Mouse (Mus musculus): ENCODE results near the gene Nptx1. TPM values are rescaled to one million over a fixed set of nuclear protein-coding genes. Genes with fewer than 3 reads are reported as not detected.

Nptx1 gene
- polyA plus RNA-seq, 1 experiment from 2014 or later, result 0.23 TPM

DNA sequence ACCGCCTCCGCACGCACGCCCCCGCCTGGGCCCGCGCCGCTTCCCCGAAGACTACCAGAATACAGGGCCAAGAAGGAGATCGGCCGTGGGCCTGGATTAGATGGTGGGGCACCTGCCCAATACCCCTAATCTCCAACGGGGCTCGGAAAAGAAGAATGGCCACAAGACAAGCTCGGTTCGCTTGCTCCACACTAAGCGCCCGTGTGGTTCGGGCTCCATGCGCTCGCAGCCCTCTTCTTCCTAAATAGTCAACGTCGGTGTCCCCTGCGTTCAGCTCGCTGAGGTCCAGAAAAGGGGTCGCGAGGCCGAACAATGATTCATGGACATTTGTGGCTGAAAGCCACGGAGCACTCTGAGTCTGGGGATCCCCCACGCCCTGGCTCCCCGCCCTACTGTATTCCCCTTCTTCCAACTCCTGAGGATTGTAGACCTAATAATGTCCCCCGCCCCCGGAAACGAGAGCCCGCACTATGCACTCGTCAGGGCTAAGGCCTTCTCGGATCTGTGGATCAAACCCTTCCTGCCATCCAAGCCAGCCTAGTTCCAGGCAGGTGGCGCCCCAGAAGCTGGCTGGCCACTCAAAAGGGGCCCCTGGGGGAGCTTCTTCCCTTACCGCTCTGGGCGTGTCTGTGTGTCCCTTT is 518 bp upstream of the Nptx1 start:
- Histone ChIP-seq H3K4me2 (peak overlapping the region; percentile 86), H3K36me3 (ENCODE audit: control insufficient read depth, insufficient read depth, low read length) (no peaks in the 10 kb centered on the region), H3K4me3 (ENCODE audit: low read depth, low read length) (peak overlapping the region; percentile 54), H3K27me3 (replicated peaks; ENCODE audit: control insufficient read depth, insufficient read depth, low read length) (peaks cover 85% of the 10 kb centered on the region), H3K4me1 (replicated peaks; ENCODE audit: control insufficient read depth, insufficient read depth, low read length) (peaks cover 20% of the 10 kb centered on the region), H3K9ac (ENCODE audit: low read depth, low read length) (no peak overlapping the region), H3K9me3 (ENCODE audit: control insufficient read depth, low read length) (no peaks in the 10 kb centered on the region), H3K27ac (ENCODE audit: low read depth, low read length) (no peak overlapping the region)
- WGBS, result 2% methylated on average over 39 of the region's 39 CpGs
- ATAC-seq (replicated peaks; ENCODE audit: low FRiP score) (no peak), DNase-seq (ENCODE audit: low spot score) (peak; percentile 48)

DNA sequence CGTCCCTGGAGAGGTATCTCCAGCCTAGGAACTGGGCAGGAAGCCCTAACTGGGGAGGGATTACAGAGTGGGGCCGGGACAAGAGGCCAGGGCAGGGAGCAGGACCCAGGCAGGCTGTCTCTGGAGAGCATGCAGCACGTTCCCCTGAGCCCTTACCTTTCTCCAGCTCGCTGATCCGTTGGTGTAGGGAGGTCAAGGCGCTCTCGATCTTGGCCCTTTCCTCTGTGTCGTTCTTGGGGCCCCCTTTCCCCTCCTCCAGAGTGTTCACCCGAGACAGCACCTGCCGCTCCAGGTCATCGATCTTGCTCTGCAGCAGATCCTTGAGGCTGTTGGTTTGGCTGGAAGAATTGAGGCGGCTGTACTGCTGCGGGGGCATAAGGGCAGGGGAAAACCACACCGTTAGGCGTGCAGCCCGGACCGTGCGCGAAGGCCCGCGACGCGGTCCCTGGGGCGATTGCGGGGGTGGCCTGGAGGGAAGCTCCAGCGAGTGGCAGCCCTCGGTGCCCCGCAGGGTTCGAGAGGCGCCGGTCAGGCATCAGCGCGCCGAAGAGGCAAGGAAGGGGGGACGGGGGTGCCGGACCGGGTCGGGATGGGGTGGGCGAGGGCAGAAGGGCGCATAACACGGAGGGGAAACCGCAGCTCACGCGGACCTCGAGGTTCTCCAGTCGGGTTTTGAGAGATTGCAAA is 914 bp downstream of the Nptx1 start:
- H3K9me3 ChIP-seq (ENCODE audit: control insufficient read depth, low read length), result no peaks in the 10 kb centered on the region
- ATAC-seq (replicated peaks; ENCODE audit: low FRiP score), result no peak
- H3K4me2 ChIP-seq, result peak overlapping the region; percentile 86
- no peak overlapping the region for H3K27ac ChIP-seq (ENCODE audit: low read depth, low read length)
- peak overlapping the region; percentile 54 for H3K4me3 ChIP-seq (ENCODE audit: low read depth, low read length)
- peaks cover 20% of the 10 kb centered on the region for H3K4me1 ChIP-seq (replicated peaks; ENCODE audit: control insufficient read depth, insufficient read depth, low read length)
- H3K36me3 ChIP-seq (ENCODE audit: control insufficient read depth, insufficient read depth, low read length), result no peaks in the 10 kb centered on the region
- no peak overlapping the region for H3K9ac ChIP-seq (ENCODE audit: low read depth, low read length)
- 2% methylated on average over 45 of the region's 46 CpGs for WGBS
- peak; percentile 39 for DNase-seq (ENCODE audit: low spot score)
- peaks cover 94% of the 10 kb centered on the region for H3K27me3 ChIP-seq (replicated peaks; ENCODE audit: control insufficient read depth, insufficient read depth, low read length)

DNA sequence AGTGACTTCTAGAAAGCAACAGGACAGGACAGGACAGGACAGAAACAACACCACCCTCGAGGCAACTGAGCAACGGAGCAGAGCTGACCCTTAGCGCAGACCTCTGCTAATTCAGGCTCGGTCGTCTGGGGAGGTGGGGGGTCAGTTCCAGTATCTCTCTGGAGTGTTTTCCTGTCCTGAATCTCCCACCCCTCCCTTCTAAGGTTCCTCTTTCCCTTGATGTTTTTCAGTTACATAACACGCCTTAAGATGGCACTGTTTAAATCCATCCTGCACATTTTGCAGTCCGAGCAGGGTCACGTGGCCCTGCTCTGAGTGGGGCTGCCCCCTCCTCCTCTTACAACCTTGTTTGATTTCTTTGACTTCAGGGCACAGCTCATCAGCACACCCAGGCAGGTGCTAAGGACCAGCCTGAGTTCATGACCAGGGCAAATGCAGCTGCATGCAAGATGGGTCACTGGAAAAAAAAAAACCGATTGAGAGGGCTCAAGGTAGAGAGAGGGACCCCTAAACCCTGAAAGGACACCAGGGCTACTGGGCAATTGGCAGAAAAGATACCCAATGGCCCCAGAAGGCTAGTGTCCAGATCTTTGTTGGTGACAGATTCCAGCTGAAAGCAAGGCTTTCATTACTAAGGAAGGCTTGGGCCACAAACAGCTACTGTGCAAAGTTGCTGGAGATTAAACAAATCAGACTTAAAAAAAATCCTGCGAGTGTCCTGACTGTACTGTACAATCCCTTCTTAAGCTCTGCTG is 1.6 kb downstream of the Nptx1 start:
- Histone ChIP-seq H3K9me3 (ENCODE audit: control insufficient read depth, low read length) (no peaks in the 10 kb centered on the region), H3K36me3 (ENCODE audit: control insufficient read depth, insufficient read depth, low read length) (no peaks in the 10 kb centered on the region), H3K27ac (ENCODE audit: low read depth, low read length) (no peak overlapping the region), H3K9ac (ENCODE audit: low read depth, low read length) (no peak overlapping the region), H3K4me3 (ENCODE audit: low read depth, low read length) (no peak overlapping the region; the same call in 1 of the 2 replicates), H3K4me1 (replicated peaks; ENCODE audit: control insufficient read depth, insufficient read depth, low read length) (peaks cover 20% of the 10 kb centered on the region), H3K27me3 (replicated peaks; ENCODE audit: control insufficient read depth, insufficient read depth, low read length) (peaks cover 93% of the 10 kb centered on the region), H3K4me2 (peak overlapping the region; percentile 86; the same call in 1 of the 2 replicates)
- no peak for DNase-seq (ENCODE audit: low spot score)
- ATAC-seq (replicated peaks; ENCODE audit: low FRiP score), result no peak
- 6% methylated on average over 10 of the region's 10 CpGs for WGBS

DNA sequence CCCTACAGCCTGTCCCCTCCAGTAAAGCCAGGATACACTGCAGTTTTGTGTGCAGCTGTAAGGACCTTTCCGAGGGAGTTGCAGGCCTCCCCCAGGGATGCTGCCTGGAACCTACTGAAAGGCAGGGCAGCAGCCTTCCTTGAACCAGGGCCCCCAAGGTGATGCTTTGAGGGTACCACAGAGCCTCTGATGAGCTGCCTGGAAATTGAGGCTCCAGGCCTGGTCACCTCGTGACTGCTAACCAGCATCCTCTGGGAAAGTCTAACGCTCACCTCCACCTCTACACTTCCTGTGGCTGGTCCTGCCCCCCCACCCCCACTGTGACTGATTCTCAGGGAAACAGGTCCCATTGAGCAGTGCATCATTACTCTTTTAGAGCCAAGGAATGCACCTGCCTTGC is 2.3 kb downstream of the Nptx1 start:
- 31% methylated on average over 3 of the region's 3 CpGs for WGBS
- Histone ChIP-seq H3K36me3 (ENCODE audit: control insufficient read depth, insufficient read depth, low read length) (no peaks in the 10 kb centered on the region), H3K27ac (ENCODE audit: low read depth, low read length) (no peak overlapping the region), H3K27me3 (replicated peaks; ENCODE audit: control insufficient read depth, insufficient read depth, low read length) (peaks cover 93% of the 10 kb centered on the region), H3K9me3 (ENCODE audit: control insufficient read depth, low read length) (no peaks in the 10 kb centered on the region), H3K4me3 (ENCODE audit: low read depth, low read length) (no peak overlapping the region), H3K4me2 (no peak overlapping the region), H3K4me1 (replicated peaks; ENCODE audit: control insufficient read depth, insufficient read depth, low read length) (peaks cover 20% of the 10 kb centered on the region), H3K9ac (ENCODE audit: low read depth, low read length) (no peak overlapping the region)
- no peak for ATAC-seq (replicated peaks; ENCODE audit: low FRiP score)
- no peak for DNase-seq (ENCODE audit: low spot score)

DNA sequence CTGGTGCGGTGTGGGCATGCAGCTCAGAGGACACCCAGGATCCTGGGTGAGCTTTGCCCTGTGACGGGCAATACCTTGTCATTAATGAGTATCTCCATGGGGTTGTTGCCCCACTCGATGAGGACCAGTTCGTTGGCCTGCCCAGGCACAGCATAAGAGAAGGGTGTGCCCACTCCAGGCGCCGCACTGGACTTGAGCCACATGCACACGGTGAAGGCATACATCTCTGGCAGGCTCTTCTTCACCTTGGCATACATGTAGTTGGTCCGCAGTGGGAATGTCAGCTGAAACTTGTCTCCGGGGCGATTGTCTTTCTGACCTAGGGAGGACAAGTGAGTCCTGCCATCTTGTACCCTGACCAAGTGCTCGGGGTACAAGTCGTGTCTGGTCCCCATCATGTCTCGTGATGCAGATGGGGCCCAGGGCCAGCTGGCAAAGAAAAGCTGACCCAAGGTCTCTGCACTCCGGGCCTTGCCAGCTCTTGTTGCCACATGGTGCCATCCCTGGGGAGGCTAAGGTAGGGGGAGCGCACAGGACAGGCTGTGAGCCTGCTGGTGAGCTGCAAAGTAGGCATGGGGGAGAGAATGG is 2.9 kb downstream of the Nptx1 start:
- WGBS, result 79% methylated on average over 15 of the region's 15 CpGs
- no peaks in the 10 kb centered on the region for H3K36me3 ChIP-seq (ENCODE audit: control insufficient read depth, insufficient read depth, low read length)
- no peak overlapping the region for H3K27ac ChIP-seq (ENCODE audit: low read depth, low read length)
- no peak for ATAC-seq (replicated peaks; ENCODE audit: low FRiP score)
- H3K9me3 ChIP-seq (ENCODE audit: control insufficient read depth, low read length), result no peaks in the 10 kb centered on the region
- no peak for DNase-seq (ENCODE audit: low spot score)
- no peak overlapping the region for H3K4me3 ChIP-seq (ENCODE audit: low read depth, low read length)
- peaks cover 91% of the 10 kb centered on the region for H3K27me3 ChIP-seq (replicated peaks; ENCODE audit: control insufficient read depth, insufficient read depth, low read length)
- H3K4me2 ChIP-seq, result no peak overlapping the region
- H3K9ac ChIP-seq (ENCODE audit: low read depth, low read length), result no peak overlapping the region
- peaks cover 19% of the 10 kb centered on the region for H3K4me1 ChIP-seq (replicated peaks; ENCODE audit: control insufficient read depth, insufficient read depth, low read length)

DNA sequence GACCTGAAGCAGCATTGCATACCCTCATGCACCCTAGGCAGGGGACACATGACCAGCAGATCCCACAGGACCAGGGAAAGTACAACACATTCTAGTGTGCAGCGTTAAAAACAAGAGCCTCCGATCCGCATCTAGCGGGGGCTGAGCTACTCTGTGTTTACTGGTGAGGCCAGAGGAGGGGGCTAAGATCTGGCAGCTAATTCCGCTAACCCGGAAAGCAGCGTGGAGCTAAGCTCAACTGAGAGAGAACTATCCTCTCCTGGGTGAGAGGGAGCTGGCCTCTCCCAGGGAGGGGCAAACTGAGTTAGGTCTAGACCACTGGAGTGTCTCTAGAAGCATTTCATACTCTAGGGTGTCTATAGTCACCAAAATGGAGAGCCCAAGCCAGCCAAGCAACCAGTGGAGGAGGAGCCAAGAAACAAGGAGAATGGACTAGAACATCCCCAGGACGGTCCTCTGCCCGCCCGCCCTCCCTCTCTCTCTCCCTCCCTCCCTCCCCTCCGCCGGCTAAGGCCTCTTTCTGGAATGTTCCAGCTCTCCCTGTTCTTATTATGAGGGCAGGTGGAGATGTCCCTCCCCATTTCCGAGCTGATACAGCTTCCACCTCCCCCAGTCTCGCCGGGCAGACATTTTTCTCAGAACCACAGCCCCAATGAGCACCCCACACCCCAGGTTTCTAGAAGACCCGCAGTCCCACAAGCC is 3.6 kb downstream of the Nptx1 start:
- H3K27me3 ChIP-seq (replicated peaks; ENCODE audit: control insufficient read depth, insufficient read depth, low read length), result peaks cover 84% of the 10 kb centered on the region
- no peak overlapping the region for H3K4me3 ChIP-seq (ENCODE audit: low read depth, low read length)
- 60% methylated on average over 16 of the region's 16 CpGs for WGBS
- ATAC-seq (replicated peaks; ENCODE audit: low FRiP score) (no peak), DNase-seq (ENCODE audit: low spot score) (no peak)
- H3K9ac ChIP-seq (ENCODE audit: low read depth, low read length), result no peak overlapping the region
- H3K27ac ChIP-seq (ENCODE audit: low read depth, low read length), result no peak overlapping the region
- H3K9me3 ChIP-seq (ENCODE audit: control insufficient read depth, low read length), result no peaks in the 10 kb centered on the region
- H3K4me1 ChIP-seq (replicated peaks; ENCODE audit: control insufficient read depth, insufficient read depth, low read length), result peaks cover 14% of the 10 kb centered on the region
- no peaks in the 10 kb centered on the region for H3K36me3 ChIP-seq (ENCODE audit: control insufficient read depth, insufficient read depth, low read length)
- H3K4me2 ChIP-seq, result no peak overlapping the region

DNA sequence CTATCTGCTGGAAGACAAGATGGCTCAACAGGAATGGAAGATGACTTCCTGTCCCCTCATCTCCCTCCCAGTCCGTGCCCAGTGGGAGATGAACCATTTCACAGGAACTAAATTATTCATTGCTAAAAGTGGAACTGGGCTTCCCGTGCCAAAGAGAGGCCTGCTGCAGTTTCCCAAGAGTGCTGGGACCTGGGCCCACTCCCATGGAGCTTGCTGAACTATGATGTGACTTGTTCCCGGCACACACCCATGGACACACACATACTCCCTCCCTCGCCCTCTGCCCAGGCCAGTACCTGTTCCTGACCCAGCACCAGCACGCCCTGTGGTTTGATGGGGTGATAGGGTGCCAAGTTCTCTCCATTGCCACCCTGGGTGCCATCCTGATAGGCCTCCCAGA is 4.7 kb downstream of the Nptx1 start:
- no peak overlapping the region for H3K27ac ChIP-seq (ENCODE audit: low read depth, low read length)
- H3K27me3 ChIP-seq (replicated peaks; ENCODE audit: control insufficient read depth, insufficient read depth, low read length), result peaks cover 75% of the 10 kb centered on the region
- ATAC-seq (replicated peaks; ENCODE audit: low FRiP score), result no peak
- no peak overlapping the region for H3K9ac ChIP-seq (ENCODE audit: low read depth, low read length)
- no peak overlapping the region for H3K4me2 ChIP-seq
- peaks cover 6% of the 10 kb centered on the region for H3K4me1 ChIP-seq (replicated peaks; ENCODE audit: control insufficient read depth, insufficient read depth, low read length)
- H3K4me3 ChIP-seq (ENCODE audit: low read depth, low read length), result no peak overlapping the region
- 60% methylated on average over 5 of the region's 5 CpGs for WGBS
- no peaks in the 10 kb centered on the region for H3K9me3 ChIP-seq (ENCODE audit: control insufficient read depth, low read length)
- DNase-seq (ENCODE audit: low spot score), result no peak
- no peaks in the 10 kb centered on the region for H3K36me3 ChIP-seq (ENCODE audit: control insufficient read depth, insufficient read depth, low read length)

DNA sequence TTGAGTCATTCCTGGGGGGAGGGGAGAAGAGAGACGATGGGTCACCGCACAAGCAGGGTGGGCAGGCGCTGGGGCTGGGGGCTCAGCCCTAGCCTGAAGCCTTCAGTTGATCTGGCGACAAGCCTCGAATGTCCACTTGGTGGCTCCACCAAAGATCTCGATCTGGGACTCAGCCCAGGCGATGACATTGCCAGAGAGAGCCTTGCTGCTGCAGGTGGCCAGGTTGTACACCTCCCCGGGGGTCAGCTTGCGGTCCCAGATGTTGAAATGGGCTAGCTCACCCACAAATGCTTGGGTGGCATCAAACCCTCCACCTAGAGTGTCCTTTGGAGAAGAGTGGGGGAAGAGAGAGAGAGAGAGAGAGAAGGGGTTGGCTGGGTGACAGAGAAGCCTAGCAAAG is 5.2 kb downstream of the Nptx1 start:
- no peak overlapping the region for H3K4me3 ChIP-seq (ENCODE audit: low read depth, low read length)
- H3K4me1 ChIP-seq (replicated peaks; ENCODE audit: control insufficient read depth, insufficient read depth, low read length), result peaks cover 5% of the 10 kb centered on the region
- 43% methylated on average over 9 of the region's 9 CpGs for WGBS
- ATAC-seq (replicated peaks; ENCODE audit: low FRiP score) (no peak), DNase-seq (ENCODE audit: low spot score) (no peak)
- H3K27ac ChIP-seq (ENCODE audit: low read depth, low read length), result no peak overlapping the region
- H3K4me2 ChIP-seq, result no peak overlapping the region
- H3K27me3 ChIP-seq (replicated peaks; ENCODE audit: control insufficient read depth, insufficient read depth, low read length), result peaks cover 70% of the 10 kb centered on the region
- H3K36me3 ChIP-seq (ENCODE audit: control insufficient read depth, insufficient read depth, low read length), result no peaks in the 10 kb centered on the region
- H3K9me3 ChIP-seq (ENCODE audit: control insufficient read depth, low read length), result no peaks in the 10 kb centered on the region
- H3K9ac ChIP-seq (ENCODE audit: low read depth, low read length), result no peak overlapping the region

All from liver, embryonic 11.5 days (tissue).